Mouse (Mus musculus) liver, embryonic 12.5 days (tissue): Measurements from ENCODE around the gene Cdyl. TPM values are rescaled to one million over a fixed set of nuclear protein-coding genes. Genes with fewer than 3 reads are reported as not detected.
A peak's percentile ranks its signal among the peaks of the same experiment; 100 is the strongest.

Experiments
- ATAC-seq: fragments of 200-750 bp; cut with Nextera tagmentation; 2 replicates; pipeline ENCODE4 v1.8.0; 2017; ENCODE audit warnings: moderate number of reproducible peaks, mild to moderate bottlenecking, moderate library complexity
- H3K27ac ChIP-seq: fragments of 300-500 bp; sonication (generic); 2 replicates; pipeline ENCODE4 v1.5.1; 2016; ENCODE audit warnings: mild to moderate bottlenecking
- H3K27me3 ChIP-seq: fragments of 300-500 bp; sonication (generic); replicated peaks from 2 replicates; pipeline ENCODE4 v1.6.1; 2016; ENCODE audit warnings: mild to moderate bottlenecking, moderate library complexity
- H3K36me3 ChIP-seq: fragments of 300-500 bp; sonication (generic); 2 replicates; pipeline ENCODE4 v1.6.1; 2016; ENCODE audit warnings: mild to moderate bottlenecking, moderate library complexity
- H3K4me1 ChIP-seq: fragments of 300-500 bp; sonication (generic); 2 replicates; pipeline ENCODE4 v1.6.1; 2016
- H3K4me2 ChIP-seq: fragments of 300-500 bp; sonication (generic); 2 replicates; pipeline ENCODE4 v1.6.1; 2016; ENCODE audit warnings: mild to moderate bottlenecking, moderate library complexity
- H3K4me3 ChIP-seq: fragments of 300-500 bp; sonication (generic); 2 replicates; pipeline ENCODE4 v1.5.1; 2016; ENCODE audit warnings: mild to moderate bottlenecking, moderate library complexity
- H3K9ac ChIP-seq: fragments of 300-500 bp; sonication (generic); 2 replicates; pipeline ENCODE4 v1.6.1; 2016; ENCODE audit warnings: mild to moderate bottlenecking, moderate library complexity
- H3K9me3 ChIP-seq: fragments of 300-500 bp; sonication (generic); replicated peaks from 2 replicates; pipeline ENCODE4 v1.6.1; 2016; ENCODE audit warnings: mild to moderate bottlenecking, moderate library complexity
- WGBS: fragments of 180-500 bp; shearing (Covaris S2); methylation state at CpG from one replicate; pipeline ENCODE4 v1.1.7; 2016; ENCODE audit not compliant: insufficient replicate concordance; 5-methylcytosine and 5-hydroxymethylcytosine counted together
- polyA plus RNA-seq: library from polyadenylated mRNA; unstranded; fragments of >200 nt; fragmentation: Nextera tagmentation; extraction: Ambion mirVana; gene quantifications from 2 replicates; pipeline ENCODE4 v1.2.1, GENCODE M21; 2016

Gene Cdyl
- polyA plus RNA-seq, 1 experiment from 2014 or later, result 18.8 TPM

DNA sequence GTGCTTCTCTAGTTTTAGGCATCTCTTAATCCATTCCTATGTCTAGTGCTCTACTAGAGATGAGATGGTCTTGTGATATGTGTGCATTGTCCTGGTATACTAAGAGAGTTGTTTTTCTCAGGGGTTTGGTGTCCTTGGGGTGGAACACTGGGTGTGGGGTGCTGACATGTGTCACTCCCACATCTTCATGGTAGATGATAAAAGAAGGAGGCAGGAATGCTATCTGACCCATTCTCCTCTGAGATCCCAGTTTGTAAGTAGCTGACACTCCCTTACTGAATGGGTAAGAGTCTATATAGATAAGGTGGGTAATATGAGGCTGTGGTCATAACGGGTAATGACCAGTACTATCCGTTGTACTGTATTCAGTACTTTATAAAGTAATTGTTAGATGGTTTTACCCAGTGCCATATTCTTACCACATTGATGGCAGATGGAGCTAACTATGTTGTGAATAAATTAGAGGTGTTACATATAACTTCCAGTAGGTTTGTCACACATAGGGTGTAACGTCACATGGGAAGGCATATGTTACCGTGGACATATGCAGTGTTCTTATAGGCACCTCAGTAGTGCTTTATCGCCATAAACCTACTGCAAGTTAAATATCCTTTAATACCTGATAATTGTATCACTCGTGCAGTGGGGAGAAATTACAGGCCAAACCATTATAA is 127.2 kb downstream of the Cdyl start:
- no peaks in the 10 kb centered on the region for H3K36me3 ChIP-seq
- peak; percentile 88 for ATAC-seq
- H3K4me3 ChIP-seq, result no peak overlapping the region; the same call in 1 of the 2 replicates
- 66% methylated on average over 6 of the region's 6 CpGs for WGBS
- peak overlapping the region; percentile 24; the same call in 1 of the 2 replicates for H3K9ac ChIP-seq
- H3K4me2 ChIP-seq, result peak overlapping the region; percentile 48
- H3K27me3 ChIP-seq, result no peaks in the 10 kb centered on the region
- no peaks in the 10 kb centered on the region for H3K9me3 ChIP-seq
- H3K4me1 ChIP-seq, result peaks cover 95% of the 10 kb centered on the region
- peak overlapping the region; percentile 73 for H3K27ac ChIP-seq

DNA sequence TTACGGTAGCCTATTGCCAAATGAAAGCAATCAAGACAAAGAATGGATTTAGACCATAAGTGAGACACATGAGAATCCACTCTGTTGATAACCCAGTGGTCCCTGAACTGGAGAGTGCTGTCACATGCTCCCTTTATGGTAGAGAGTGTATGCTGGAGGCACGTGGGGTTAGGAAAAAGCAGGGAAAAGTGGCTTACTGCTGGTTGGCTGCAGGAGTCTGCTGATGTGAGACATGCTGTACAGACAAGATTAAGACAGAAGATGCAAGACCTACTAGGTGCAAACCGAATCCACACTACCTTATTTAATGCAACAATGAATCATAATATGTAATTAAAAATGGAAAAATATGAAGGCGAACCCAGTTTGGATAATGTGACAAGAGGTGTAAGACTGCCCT is 129.9 kb downstream of the Cdyl start:
- Histone ChIP-seq H3K9ac (no peak overlapping the region), H3K27me3 (no peaks in the 10 kb centered on the region), H3K9me3 (no peaks in the 10 kb centered on the region), H3K27ac (no peak overlapping the region), H3K4me3 (no peak overlapping the region), H3K4me2 (no peak overlapping the region), H3K4me1 (peaks cover 94% of the 10 kb centered on the region), H3K36me3 (no peaks in the 10 kb centered on the region)
- ATAC-seq, result no peak
- 83% methylated on average over 4 of the region's 4 CpGs for WGBS

DNA sequence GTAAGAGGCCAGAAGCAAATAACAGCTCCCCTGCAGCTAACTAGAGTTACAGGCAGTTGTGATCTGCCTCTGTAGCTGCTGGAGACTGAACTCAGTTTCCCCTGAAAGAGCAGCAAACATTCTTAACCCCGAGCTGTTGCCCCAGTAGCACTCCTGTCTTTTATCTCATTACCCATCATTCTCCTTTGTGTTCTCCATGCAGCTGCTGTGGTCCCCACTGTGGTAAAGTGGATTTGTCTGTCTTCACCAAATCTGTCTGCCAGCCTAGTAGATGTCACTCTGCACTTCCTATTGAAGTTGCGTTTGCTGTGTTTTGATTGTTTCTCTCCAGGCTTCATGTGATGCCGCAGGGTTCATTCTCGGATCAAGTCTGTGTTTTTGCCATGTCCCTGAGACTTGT is 130.8 kb downstream of the Cdyl start:
- no peak overlapping the region for H3K27ac ChIP-seq
- WGBS, result 66% methylated on average over 4 of the region's 4 CpGs
- no peaks in the 10 kb centered on the region for H3K36me3 ChIP-seq
- H3K4me2 ChIP-seq, result no peak overlapping the region
- H3K9ac ChIP-seq, result no peak overlapping the region
- H3K4me3 ChIP-seq, result no peak overlapping the region
- H3K4me1 ChIP-seq, result peaks cover 94% of the 10 kb centered on the region
- H3K27me3 ChIP-seq, result no peaks in the 10 kb centered on the region
- no peaks in the 10 kb centered on the region for H3K9me3 ChIP-seq
- no peak for ATAC-seq

DNA sequence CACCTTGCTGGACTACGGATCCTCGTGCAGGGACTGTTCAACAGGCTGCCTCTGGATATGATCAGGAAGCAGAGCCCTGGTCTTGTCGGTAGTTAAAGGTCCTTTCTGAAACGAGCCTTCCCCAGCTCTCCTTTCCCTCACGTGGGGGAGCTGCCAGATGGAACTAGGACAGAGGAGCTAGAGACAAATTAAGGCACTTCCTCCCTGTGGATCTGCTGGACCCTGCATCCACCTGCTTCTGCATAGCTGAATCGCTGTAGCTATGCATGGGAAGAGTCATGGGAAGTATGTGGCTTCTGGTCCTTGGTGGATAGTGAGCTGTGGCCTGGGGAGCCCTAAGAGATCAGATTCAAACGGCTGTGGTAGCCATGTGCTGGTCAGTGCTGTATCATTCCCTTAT is 134.7 kb downstream of the Cdyl start:
- Histone ChIP-seq H3K9ac (no peak overlapping the region), H3K27me3 (no peaks in the 10 kb centered on the region), H3K9me3 (no peaks in the 10 kb centered on the region), H3K4me3 (no peak overlapping the region), H3K36me3 (no peaks in the 10 kb centered on the region), H3K27ac (peak overlapping the region; percentile 88), H3K4me2 (peak overlapping the region; percentile 66; the same call in 1 of the 2 replicates), H3K4me1 (peaks cover 98% of the 10 kb centered on the region)
- ATAC-seq, result no peak
- 52% methylated on average over 7 of the region's 7 CpGs for WGBS

DNA sequence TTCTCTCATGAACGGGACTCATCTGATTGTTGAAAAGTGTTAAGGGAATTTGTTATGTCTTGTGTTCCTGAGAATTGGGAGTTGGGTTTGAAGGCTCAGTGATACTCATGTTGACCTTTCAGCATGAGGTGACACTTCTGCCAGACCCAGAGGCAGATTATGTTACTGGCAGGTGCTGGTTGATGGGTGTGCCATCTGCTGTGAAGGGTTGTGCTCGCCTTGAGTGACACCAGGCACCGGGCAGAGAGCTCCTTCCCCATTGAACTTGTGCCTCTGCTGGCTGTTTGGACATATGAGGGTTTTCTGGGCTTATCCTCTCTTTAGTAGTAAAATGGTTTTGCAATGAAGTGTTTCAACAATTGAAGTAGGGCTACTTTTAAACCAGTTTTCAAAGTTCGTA is 135.1 kb downstream of the Cdyl start:
- Histone ChIP-seq H3K4me1 (peaks cover 98% of the 10 kb centered on the region), H3K4me3 (no peak overlapping the region), H3K4me2 (peak overlapping the region; percentile 66), H3K9me3 (no peaks in the 10 kb centered on the region), H3K27ac (peak overlapping the region; percentile 88), H3K27me3 (no peaks in the 10 kb centered on the region), H3K9ac (peak overlapping the region; percentile 46; the same call in 1 of the 2 replicates), H3K36me3 (no peaks in the 10 kb centered on the region)
- ATAC-seq, result peak; percentile 63; the same call in 1 of the 2 replicates
- 47% methylated on average over 4 of the region's 4 CpGs for WGBS

DNA sequence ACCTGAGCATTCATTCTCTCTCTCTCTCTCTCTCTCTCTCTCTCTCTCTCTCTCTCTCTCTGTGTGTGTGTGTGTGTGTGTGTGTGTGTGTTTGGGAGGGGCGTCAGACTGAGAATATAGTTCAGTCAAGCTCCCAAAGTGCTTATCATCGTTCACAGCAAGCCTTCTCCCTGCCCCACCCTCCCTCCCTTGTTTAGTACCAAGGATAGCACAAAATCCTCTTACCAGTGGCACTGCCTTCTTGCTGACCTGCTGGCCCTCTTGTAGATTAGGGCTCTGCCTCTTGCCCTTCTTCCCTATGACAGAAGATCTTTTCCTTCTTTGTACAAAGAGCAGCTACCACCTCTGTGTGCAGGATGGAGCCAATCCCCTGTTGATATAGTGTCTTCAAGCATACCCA is 136.3 kb downstream of the Cdyl start:
- peak; percentile 92 for ATAC-seq
- H3K9ac ChIP-seq, result peak overlapping the region; percentile 58
- H3K36me3 ChIP-seq, result no peaks in the 10 kb centered on the region
- H3K9me3 ChIP-seq, result no peaks in the 10 kb centered on the region
- H3K4me1 ChIP-seq, result peaks cover 96% of the 10 kb centered on the region
- no peaks in the 10 kb centered on the region for H3K27me3 ChIP-seq
- peak overlapping the region; percentile 26 for H3K4me3 ChIP-seq
- peak overlapping the region; percentile 66 for H3K4me2 ChIP-seq
- WGBS, result 7% methylated on average over 2 of the region's 2 CpGs
- H3K27ac ChIP-seq, result peak overlapping the region; percentile 88

DNA sequence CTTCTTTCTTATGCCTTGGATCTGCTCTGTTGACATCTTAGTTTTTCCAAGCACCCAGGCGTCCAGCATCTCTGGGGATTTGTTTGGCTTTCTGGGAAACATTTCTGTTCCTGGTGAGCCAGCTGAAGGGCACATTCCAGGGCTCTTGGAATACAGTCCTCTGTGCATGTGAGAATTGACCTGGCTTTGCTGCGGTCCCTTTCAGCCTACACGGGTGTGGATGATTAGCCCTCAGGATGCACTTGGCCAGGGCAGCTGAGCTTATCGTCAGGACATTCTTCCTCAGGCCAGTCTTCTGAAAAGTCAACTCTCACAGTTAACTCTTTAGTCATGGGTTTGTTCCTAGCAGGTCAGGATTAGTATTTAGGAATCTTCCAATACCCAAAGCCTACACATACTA is 136.7 kb downstream of the Cdyl start:
- Histone ChIP-seq H3K4me3 (peak overlapping the region; percentile 26), H3K4me1 (peaks cover 96% of the 10 kb centered on the region), H3K9ac (peak overlapping the region; percentile 58), H3K4me2 (peak overlapping the region; percentile 66), H3K27me3 (no peaks in the 10 kb centered on the region), H3K36me3 (no peaks in the 10 kb centered on the region), H3K27ac (peak overlapping the region; percentile 88), H3K9me3 (no peaks in the 10 kb centered on the region)
- ATAC-seq, result no peak
- 31% methylated on average over 4 of the region's 4 CpGs for WGBS

DNA sequence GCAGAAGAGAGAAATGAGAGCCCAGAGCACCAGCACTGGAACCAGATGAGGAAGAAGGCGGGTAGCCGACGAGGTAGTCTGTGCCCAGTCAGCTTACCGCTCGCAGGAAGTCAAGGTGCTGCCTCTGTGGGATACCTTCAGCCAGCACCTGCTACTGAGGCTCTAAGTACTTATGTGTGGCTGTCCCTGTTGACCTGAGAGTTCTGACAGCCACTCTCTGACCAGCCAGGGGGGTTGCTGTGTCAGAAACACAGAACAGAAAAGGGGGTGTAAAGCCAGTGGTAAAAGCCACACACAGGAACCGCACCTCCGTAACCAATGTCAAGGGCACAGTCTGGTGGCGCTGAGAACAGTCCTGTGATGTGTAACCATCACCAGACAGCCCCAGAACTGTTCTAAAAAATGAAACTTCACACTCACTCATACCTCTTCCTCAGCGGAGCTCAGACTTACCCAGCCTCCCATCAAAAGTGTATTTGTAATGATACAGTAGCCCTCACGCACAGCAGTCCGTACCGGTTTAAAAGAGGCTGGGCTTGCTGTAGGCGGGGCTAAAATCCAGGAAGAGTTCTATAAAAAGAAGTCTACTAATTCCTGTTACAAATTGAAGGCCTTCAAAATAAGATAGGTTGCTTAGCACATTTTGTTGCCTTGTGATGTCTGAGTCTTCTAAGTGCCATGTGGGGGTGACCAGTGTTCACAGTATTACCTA is 138.3 kb downstream of the Cdyl start:
- H3K36me3 ChIP-seq, result 0 out of 2 replicates have a peak, but pooled peaks cover 4% of the 10 kb centered on the region

DNA sequence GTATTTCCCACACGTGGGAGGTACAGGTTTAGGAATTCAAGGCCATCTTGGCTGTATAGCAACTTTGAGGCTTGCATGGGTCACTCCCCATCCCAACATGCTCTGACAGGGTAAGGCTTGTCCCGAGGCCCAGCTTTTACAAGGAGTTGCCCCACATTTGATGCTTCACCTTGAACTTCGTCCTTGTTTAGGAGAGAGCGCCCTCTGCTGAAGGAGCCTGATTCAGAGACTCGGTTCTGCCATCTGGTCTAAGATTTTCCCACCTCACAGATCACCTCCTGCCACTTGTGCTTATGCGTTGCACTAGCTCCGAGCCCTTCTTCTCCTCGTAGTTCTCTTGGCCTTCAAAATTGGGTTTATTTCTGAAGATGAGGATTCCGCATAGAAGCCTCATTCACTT is 139.0 kb downstream of the Cdyl start:
- Histone ChIP-seq H3K27me3 (no peaks in the 10 kb centered on the region), H3K4me2 (no peak overlapping the region), H3K9me3 (no peaks in the 10 kb centered on the region), H3K4me3 (no peak overlapping the region), H3K9ac (no peak overlapping the region), H3K4me1 (peaks cover 79% of the 10 kb centered on the region), H3K27ac (peak overlapping the region; percentile 62; the same call in 1 of the 2 replicates), H3K36me3 (0 out of 2 replicates have a peak, but pooled peaks cover 4% of the 10 kb centered on the region)
- WGBS, result 53% methylated on average over 9 of the region's 9 CpGs
- no peak for ATAC-seq

More for the DNA sequence above, 138.3 kb downstream of the Cdyl start:
- Histone ChIP-seq H3K4me3 (no peak overlapping the region), H3K4me1 (peaks cover 84% of the 10 kb centered on the region), H3K9ac (peak overlapping the region; percentile 15; the same call in 1 of the 2 replicates), H3K27me3 (no peaks in the 10 kb centered on the region), H3K9me3 (no peaks in the 10 kb centered on the region), H3K4me2 (no peak overlapping the region), H3K27ac (peak overlapping the region; percentile 62)
- ATAC-seq, result no peak
- 76% methylated on average over 13 of the region's 13 CpGs for WGBS

DNA sequence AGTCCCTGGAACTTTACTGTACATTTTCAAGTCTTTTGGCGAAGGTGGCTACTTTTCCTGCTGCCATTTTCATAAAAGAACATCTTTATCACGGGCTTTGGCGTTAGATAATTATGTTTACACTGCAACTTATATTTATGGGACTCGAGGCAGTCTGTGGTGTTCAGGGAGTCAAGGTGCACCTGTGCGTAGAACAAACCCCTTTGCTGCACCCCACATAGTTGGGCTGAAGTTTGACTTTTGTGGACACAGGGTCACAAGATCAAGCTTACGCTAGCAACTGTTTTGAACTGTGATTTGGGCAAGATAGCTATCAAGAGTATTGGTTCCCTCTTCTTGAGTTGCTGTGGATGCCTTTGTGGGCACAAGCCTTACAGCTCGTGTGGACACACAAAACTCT is 140.6 kb downstream of the Cdyl start:
- Histone ChIP-seq H3K36me3 (0 out of 2 replicates have a peak, but pooled peaks cover 11% of the 10 kb centered on the region), H3K9me3 (no peaks in the 10 kb centered on the region), H3K27ac (no peak overlapping the region), H3K27me3 (no peaks in the 10 kb centered on the region), H3K4me1 (peaks cover 62% of the 10 kb centered on the region), H3K4me2 (no peak overlapping the region), H3K4me3 (no peak overlapping the region), H3K9ac (no peak overlapping the region)
- 70% methylated on average over 7 of the region's 7 CpGs for WGBS
- ATAC-seq, result no peak

DNA sequence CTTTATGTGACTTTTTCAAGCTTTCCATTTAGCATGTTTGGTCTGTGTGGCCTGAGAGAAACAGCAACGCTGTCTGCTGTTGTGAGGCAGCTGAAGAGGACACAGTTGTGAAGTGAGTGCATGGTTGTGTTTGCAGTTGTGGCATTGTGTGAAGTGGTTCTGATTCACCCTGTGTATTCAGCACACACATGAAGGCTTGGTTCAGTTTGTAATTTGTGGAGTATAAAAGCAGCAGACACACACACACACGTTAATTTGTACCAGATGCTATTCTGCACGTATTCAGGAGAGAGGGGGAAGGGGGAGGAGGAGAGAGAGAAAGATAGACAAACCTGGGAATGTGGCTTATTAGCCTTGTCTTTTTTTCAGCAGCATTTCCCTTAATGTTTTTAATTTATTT is 146.1 kb downstream of the Cdyl start:
- no peaks in the 10 kb centered on the region for H3K9me3 ChIP-seq

DNA sequence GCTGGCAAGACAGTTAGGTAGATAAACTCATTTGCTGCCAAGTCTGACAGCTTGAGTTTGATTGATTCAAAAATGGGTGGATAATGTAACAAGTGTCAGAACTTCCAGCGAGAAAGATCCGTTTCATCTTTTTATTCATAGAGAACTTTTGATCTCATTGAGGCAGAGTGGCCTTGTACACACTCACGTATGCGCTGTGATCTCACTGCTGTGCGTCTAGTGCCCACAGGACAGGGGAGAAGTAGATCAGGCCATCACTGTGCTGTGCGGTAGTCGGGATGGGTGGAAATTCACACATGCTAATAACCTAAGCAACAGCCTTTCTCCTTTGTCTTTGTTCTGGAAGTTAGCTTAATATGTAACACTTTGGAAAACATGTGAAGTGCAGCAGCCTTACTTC is 146.5 kb downstream of the Cdyl start:
- peaks cover 60% of the 10 kb centered on the region for H3K4me1 ChIP-seq
- no peaks in the 10 kb centered on the region for H3K9me3 ChIP-seq
- H3K27ac ChIP-seq, result no peak overlapping the region
- no peak overlapping the region for H3K4me3 ChIP-seq
- no peak overlapping the region for H3K9ac ChIP-seq
- H3K27me3 ChIP-seq, result no peaks in the 10 kb centered on the region
- 86% methylated on average over 7 of the region's 7 CpGs for WGBS
- H3K4me2 ChIP-seq, result no peak overlapping the region
- H3K36me3 ChIP-seq, result 0 out of 2 replicates have a peak, but pooled peaks cover 11% of the 10 kb centered on the region
- no peak for ATAC-seq

More for the DNA sequence above, 146.1 kb downstream of the Cdyl start:
- no peak for ATAC-seq
- no peak overlapping the region for H3K4me3 ChIP-seq
- peaks cover 59% of the 10 kb centered on the region for H3K4me1 ChIP-seq
- 86% methylated on average over 3 of the region's 3 CpGs for WGBS
- H3K4me2 ChIP-seq, result no peak overlapping the region
- H3K36me3 ChIP-seq, result 0 out of 2 replicates have a peak, but pooled peaks cover 11% of the 10 kb centered on the region
- no peak overlapping the region for H3K9ac ChIP-seq
- no peak overlapping the region for H3K27ac ChIP-seq
- H3K27me3 ChIP-seq, result no peaks in the 10 kb centered on the region
